Mouse (Mus musculus) T-helper 1 cell (primary cell): ENCODE measurements around the gene Foxn2.
"Not testable (repeated sequence)": the region's sequence is repeated elsewhere in the genome, so short reads cannot be mapped to it uniquely, and the experiment has no call there.

Experiments
- in situ Hi-C: fragments of 300-600 bp; cut with MboI, MseI; formaldehyde crosslinking; loops from one replicate; pipeline ENCODE4 v1.15.1; 2025; ENCODE audit warnings: high pct_unique_total_duplicates

The Foxn2 gene

DNA sequence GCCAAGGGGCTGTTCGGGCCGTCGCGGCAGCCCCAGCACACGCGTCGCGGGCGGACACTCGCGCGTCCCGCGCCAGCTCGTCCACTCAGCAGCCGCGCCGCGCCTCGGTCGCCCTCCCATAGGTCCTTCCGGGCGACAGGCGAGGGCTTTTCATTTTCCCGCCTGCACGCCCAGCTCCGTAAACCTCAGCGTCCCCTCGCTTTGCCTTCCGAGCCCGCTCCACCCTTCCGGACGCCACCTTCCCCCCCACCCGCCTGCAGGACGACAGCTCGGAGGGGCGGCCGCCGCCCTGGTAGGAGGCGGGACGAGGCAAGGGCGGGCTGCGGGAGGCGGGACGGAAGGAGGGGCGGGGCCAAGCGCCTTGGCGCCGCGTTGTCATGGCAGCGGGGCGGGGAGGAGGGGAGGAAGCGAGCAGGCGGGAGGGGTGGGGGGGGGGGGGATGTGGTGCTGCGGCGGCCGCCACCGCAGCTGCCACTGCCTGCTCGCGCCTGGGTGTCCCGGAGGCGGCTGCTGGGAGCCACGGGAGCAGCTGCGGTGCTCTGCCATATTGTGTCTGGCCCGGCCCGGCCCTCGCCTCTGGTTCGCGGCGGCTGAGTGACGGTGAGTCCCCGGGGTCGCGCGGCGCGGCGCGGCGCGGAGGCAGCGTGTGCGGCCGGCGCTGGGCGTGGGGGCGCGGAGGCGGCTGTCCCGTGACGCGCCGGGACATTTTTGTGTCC is at the start of gene Foxn2:
Gene Foxn2 (plus strand): TSS at position 427 of the 716 bp plus-strand sequence.
- in situ Hi-C loops = no loop called here

GRCm38 (mm10) chr17:88397501-88397900 is 43.0 kb upstream of the Foxn2 start:
- in situ Hi-C loops = no loop called here

DNA sequence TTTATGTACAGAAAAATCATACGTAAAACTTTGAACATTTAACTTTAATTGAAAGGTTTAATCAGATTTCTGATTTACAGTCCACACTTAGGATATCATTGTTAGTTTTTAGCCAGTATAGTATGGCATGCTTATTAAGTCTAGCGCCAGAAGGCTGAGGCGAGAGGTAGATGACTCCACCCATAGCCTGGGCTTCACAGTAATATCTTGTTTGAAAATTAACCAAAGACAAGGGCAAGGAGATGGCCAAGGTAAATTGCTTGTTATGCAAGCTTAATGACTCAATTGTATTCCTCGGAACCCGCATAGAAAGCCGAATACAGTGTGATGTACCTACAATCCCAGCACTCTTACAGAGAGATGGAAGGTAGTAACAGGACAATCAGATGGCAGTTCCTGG is 42.4 kb upstream of the Foxn2 start:
- in situ Hi-C loops = no loop called here

- in situ Hi-C loops = no loop called here
Observed at GRCm38 (mm10) chr17:88398854-88399253, 41.7 kb upstream of the Foxn2 start.

DNA sequence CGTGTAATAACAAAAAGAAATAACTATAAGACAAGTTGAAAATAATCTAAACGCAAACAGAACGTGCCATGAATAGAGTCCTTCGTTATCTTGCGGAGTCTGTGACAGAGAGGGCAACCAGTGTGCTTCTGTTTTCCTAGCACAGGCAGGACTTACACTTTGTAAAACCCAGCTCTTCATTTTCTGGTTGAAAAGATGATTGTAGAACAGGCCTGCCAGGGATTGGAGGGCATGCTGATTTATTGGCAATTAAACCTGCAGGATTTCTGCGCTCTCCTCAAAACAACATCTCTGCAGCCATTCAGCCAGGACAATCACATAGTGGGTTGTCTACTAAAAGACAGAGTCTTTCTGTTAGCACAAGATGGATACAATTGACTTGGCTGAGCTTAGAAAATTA is 40.4 kb upstream of the Foxn2 start:
- in situ Hi-C loops = no loop called here

- in situ Hi-C loops = no loop called here
Observed at GRCm38 (mm10) chr17:88400702-88401475, 39.6 kb upstream of the Foxn2 start.

DNA sequence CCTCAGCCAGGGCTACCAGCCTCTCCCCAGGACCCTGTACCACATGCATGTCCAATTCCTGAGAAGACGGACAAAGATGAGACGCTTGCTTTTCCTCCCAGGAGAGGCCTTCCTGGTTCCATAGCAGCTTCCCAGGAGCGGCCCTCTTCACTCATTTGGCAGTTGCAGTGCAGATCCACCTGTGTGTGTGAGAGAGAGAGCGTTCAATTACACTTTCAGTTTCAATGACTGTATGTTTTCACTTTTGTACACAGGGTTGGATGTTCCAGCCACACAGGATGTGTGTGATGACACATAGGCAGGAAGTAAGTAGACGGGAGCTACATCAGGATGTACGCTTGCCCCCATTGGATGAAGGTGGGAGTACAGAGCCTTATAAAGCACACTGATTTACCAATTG is 37.2 kb upstream of the Foxn2 start:
- in situ Hi-C loops = no loop called here

DNA sequence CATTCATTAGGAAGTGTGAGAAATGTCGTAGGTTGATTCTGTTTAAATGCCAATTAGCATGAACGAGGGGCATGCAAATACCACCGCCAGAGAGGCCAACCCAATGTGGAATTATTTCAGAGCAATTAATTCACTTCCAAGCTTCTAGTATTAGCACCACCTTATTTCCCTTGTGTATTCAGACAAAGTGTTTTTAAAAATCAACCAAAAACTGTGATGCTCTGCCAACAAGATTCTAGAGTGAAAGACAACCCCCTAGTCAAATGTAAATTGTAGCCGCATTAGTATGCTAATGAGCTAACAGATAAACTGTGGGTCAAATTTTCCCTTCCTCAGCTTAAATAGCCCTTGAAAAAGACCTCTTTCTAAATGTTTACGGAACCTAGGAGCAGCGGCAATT is 36.0 kb upstream of the Foxn2 start:
- in situ Hi-C loops = no loop called here

DNA sequence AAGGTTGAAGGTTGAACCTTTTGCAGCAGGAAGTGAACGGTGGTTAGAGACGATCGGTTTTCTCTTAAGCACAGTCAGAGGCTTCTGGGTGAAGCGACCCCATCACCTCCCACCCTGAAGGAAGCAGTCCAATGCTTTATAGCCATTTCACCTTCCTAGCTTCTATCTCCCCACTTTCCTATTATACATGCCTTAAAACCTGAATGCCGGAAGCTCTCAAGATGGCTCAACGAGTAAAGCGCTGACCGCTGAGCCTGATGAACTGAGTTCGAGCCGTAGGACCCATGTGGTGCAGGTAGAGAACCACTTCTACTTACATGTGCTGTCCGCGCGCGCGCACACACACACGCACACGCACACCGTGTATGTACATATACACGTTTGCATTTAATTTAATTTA is 35.4 kb upstream of the Foxn2 start:
- in situ Hi-C loops = no loop called here

- in situ Hi-C loops = no loop called here
Observed at GRCm38 (mm10) chr17:88409706-88410105, 30.8 kb upstream of the Foxn2 start.

DNA sequence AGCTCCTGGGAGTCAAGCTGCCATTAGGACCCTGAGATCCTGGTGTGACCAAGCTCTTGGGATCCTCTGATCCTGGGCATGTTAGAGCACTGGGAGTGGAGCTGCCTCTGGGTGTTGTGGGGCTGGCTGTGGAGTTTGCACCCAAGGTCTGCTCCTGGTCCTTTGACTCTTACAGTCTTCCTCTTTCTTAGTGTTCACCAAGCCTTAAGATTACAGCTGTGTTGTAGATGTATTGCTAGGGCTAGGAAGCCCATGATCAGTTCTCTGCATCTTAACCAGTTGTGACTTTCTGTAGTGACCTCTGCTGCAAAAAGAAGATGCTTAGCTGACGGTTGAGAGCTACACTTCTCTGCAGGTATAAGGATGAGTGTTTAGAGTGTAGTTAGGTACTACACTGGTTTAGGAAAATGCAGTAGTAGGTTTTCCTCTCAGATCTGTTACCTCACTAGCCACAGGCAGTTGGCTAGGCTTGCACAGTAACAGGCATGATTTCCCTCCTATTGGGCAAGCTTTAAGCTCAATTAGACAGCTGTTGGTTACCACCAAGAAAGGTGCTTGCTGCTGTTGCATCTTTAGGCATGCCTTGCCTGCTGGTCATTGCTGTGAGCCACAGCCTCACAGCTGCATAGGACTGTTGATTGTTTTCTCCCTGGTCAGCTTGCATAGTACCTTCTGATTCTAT is 27.2 kb upstream of the Foxn2 start:
- in situ Hi-C loops = no loop called here

DNA sequence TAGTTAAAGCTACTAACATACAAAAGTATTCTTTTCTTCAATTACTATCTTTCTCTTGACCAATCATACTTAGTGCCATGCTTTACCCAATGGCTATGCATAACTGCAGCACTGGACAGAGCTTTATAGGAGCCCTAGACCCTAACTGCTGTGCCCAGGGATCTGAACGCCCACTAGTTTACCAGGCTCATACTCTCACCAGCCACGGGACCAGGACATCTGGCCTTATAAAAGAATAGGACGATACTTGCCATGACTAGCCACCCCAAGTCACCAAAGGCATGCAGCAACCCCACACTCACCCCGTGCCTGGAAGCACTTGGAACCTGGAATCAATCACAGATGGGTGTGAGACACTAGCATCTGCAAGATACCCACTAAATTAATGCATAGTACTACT is 20.1 kb upstream of the Foxn2 start:
- in situ Hi-C loops = no loop called here

DNA sequence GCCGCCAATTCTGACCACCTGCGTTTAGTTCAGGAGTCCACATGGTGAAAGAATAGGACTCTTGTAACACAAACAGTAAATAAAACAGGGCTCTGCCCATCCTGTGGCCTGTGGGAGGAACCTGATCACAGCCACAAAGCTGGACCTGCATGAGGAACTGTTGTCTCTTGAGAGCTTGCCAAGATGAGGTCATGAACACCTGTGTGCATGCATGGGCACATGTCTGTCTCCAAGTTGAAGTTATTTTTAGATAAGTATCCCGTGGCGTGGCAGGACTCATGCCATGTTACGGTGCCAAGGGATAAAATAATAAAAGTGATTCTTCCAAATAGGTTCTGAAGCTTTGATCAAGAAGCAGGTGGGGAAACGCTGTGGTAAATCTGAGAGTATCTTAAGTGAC is 19.3 kb upstream of the Foxn2 start:
- in situ Hi-C loops = no loop called here

DNA sequence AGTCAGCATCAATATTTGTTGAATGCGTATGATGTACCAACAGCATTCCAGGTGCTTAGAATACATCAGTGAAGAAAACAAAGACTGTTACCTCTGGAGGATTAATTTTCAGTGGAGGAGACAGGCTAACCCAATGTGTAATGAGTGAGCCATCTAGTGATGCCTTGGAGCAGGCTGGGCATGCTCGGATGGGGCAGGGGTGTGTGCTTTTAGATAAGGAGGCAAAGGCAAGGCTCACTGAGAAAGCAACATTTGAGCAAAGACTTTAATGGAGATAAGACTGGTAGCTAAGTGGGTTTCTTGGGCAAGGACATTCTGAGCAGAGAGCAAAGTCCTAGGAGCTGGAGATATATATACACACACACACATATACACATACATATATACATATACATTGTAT is 9.8 kb upstream of the Foxn2 start:
- in situ Hi-C loops = no loop called here

DNA sequence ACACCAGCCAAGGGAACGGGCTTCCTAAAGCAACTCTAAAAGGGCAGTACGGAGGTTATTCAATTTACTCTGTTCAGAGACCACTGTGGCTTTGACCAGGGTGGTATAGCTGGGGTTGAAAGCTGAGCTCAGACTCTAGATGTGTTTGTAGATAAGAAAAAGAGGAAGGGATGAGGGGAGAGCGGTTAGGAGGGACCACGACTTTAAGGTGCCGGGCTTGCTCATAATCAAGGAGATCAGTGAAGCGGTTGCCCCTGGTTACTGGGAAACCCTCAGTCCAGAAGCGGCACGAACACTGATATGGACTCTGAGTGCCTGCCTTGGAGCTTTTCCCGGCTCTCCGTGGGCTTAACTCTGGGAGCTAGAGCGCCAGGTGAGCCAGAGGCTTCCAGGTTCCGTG is 9.0 kb upstream of the Foxn2 start:
- in situ Hi-C loops = no loop called here

GRCm38 (mm10) chr17:88431987-88432386 is 8.5 kb upstream of the Foxn2 start:
- in situ Hi-C loops = no loop called here

GRCm38 (mm10) chr17:88435322-88435721 is 5.2 kb upstream of the Foxn2 start:
- in situ Hi-C loops = no loop called here

DNA sequence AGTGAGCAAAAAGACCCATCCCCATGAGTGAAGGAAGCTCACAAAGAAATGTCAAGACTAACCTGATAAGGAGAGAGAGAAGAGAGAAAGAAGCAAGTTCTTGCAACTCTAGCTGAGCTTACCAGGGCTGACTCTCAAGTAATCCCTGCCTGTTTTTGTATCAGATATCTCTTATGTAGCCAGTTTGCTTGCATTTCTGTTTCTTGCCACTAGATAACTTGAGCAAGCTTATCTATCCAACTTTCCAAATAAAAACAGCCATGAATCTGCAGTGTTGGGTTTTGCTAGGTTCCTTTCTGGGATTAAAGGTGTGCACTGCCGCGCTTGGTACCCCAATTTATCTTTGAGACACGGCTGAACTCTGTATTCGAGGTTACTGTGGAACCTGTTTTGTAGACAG is 4.2 kb upstream of the Foxn2 start:
- in situ Hi-C loops = no loop called here

GRCm38 (mm10) chr17:88436749-88437148 is 3.8 kb upstream of the Foxn2 start:
- in situ Hi-C loops = not testable (repeated sequence)

DNA sequence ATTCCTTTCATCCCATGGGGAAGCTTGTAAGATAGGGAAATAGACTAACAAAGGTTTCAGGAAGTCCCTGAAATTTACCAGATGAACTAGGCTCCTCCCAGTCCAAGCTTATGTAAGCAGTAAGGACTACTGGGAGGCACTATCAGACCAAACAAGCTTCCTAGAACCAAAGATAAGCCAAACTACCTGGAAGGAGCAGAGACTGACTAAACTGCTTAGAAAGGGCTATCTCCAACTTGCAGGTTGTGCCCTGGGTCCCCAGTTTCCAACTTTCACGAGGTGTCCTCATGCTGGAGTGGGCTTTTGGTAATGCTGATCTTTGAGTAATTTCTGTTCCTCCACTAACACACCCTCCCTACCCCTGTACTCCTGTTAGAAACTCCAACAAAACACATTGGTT is 3.1 kb upstream of the Foxn2 start:
- in situ Hi-C loops = no loop called here

GRCm38 (mm10) chr17:88439536-88440050 is 918 bp upstream of the Foxn2 start:
- in situ Hi-C loops = no loop called here

DNA sequence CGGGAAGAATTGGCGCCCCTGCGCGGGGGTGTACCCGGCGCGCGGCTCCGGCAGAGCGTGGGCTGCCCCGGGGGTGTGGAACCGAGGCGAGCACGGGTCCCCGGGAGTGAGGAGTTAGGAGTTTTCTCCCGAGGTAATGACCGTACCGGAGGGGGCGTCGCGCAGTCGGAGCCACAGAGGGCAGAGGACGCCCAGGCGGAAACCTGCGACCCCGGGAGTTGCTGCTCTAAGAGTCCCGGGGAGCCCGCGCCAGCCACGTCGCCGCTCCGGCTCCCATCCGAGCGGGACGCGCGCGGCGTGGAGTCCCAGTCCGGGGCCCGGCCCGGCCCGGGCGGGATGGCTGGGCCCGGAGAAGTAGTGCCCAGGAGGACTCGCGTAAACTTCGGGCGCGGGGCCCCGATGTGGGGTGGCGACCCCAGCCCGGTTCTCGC is 505 bp downstream of the Foxn2 start:
- in situ Hi-C loops = no loop called here
